Mouse (Mus musculus) hematopoietic stem cell, adult 5-6 weeks (primary cell): ENCODE measurements around the gene Hapln1. TPM values are rescaled to one million over a fixed set of nuclear protein-coding genes. Genes with fewer than 3 reads are reported as not detected.

Experiments
- ATAC-seq, 2 experiments: fragments of 125-278 bp in 1 of 2; replicated peaks in 1 of 2; 2 replicates each; pipeline ENCODE4 v1.8.0; 2016 to 2017; ENCODE audit warnings: inconsistent platforms in 2 of 2, mild to moderate bottlenecking in 2 of 2, moderate number of reproducible peaks in 2 of 2, low read depth in 1 of 2, moderate TSS enrichment in 1 of 2; ENCODE audit not compliant: low FRiP score in 2 of 2, poor library complexity in 2 of 2, severe bottlenecking in 2 of 2, insufficient read depth in 1 of 2, low TSS enrichment in 1 of 2
- total RNA-seq: library from RNA; stranded (forward); fragments of 172-1452, 232-1000 nt; gene quantifications from 2 replicates; pipeline ENCODE4 v1.2.3, GENCODE M21; 2017

Gene Hapln1
- total RNA-seq, 1 experiment from 2014 or later: not detected

DNA sequence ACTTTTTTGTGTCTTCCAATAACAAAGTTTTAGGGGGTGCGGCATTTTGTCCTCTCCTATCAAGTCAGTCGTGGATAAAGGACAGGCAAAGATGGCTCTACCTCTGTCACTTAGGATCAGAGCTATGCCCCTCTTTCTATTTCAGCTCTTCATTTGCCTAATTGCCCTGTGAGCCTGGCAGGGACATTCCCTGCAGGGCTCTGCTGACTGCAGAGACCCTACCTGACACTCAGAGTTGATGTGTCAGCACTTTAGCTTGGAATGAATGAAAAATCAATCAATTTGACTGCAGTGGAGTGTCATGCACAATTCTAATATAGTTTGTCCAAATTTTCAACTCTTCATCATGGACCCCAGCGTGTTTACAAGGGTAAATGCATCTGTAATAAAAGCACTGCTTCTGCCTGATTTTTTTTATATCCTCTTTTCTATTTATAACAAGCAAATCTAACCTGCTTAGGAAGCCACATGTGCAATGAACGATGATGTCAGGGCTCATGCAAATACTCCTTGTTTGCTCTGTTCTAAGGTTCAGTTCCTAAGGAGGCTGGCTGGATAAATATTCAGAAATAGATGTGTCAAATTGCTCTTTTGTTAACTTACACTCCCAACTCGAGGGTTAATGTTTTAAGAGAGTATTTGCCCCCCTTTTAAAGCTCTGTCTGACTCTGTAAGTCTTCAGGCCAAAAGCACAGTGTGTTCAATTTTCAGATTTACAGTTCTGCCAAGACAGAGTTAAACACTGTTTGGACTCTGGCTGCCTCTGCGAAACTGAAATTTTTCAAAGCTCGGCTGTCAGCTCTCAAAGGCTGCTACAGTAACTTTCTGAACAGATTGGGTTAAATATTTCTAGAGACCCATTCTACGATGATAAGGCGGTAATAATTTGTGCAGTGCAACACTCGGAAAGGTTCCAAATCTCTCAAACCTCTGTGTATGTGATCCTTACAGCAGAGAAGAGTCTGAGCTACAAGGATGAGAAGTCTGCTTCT is 44.4 kb downstream of the Hapln1 start:
- ATAC-seq: no peak

GRCm38 (mm10) chr13:89585144-89585543 is 45.5 kb downstream of the Hapln1 start:
- no peak for ATAC-seq

GRCm38 (mm10) chr13:89595105-89595504 is 55.5 kb downstream of the Hapln1 start:
- ATAC-seq: no peak

- ATAC-seq: no peak
Observed at GRCm38 (mm10) chr13:89597354-89597753, 57.8 kb downstream of the Hapln1 start.

DNA sequence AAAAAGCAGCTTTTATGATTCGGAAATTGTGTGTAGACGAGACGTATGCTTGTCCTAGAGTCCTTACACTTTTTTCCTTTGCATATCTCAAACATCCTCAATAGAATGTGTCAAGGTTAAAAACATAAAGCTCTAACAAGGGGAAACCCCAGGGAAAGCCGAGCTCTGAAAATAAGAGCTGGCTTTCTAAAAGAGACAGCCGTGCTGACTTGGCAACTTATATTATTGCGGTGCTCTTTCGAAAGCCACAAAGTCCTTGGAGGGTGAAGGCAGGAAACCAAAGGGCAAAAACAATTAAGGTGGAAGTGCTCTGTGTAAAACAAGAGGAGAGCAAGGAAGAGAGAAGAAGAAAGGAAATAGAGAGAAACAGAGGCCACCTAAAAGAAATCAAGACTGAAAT is 60.9 kb downstream of the Hapln1 start:
- peak in 1 of 2 experiments; percentile 90; a peak in 2 of 4 replicates for ATAC-seq

- no peak for ATAC-seq
Observed at GRCm38 (mm10) chr13:89603336-89603735, 63.7 kb downstream of the Hapln1 start.

GRCm38 (mm10) chr13:89607399-89607798 is 67.8 kb downstream of the Hapln1 start:
- ATAC-seq: no peak

- no peak for ATAC-seq
Observed at GRCm38 (mm10) chr13:89619064-89619463, 79.5 kb downstream of the Hapln1 start.

DNA sequence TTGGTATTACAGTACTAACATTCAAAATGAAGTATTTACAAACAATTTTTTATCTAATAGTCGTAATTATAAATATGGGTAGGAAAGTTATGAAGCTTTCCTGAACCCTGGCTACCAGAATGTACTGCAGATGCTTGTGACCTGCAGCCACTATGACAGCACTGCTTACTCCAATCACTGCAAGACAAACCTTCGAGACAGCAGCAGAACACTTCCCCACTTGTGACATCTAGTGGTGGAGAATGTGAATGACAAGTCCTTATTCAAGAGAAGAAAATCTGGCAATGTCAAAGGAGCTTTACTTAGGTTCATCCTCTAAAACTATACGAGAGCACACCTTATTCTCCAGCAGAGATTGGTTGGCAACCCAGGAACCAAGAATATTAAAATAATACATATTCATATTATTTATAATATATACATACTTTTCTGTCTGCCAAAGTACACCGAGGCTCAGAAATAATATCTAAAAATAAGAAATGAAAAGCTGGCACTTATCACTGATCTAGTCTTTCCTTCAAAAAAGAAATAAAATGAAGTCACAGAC is 94.6 kb downstream of the Hapln1 start:
- peak; percentile 71 to 77 for ATAC-seq

DNA sequence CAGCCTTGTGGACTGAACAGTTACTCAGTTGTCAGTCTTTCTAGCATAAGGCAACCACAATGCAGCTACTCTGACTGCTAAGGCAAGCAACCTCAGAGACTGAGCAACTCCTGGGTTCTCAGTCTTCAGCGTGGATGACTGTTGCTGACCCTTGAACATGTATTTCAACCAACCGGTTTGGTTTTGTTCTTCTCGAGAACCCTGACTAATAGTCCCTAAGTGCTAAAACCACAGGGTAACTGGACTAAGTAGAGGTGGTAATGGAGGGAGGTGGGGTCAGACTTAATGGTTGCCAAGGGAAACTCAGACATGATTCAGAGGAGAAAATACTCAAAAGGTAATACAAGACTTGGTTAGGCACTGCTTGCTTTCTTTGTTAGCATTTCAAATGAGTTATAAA is 97.4 kb downstream of the Hapln1 start:
- ATAC-seq: no peak

- no peak for ATAC-seq
Observed at GRCm38 (mm10) chr13:89645589-89645988, 106.0 kb downstream of the Hapln1 start.

DNA sequence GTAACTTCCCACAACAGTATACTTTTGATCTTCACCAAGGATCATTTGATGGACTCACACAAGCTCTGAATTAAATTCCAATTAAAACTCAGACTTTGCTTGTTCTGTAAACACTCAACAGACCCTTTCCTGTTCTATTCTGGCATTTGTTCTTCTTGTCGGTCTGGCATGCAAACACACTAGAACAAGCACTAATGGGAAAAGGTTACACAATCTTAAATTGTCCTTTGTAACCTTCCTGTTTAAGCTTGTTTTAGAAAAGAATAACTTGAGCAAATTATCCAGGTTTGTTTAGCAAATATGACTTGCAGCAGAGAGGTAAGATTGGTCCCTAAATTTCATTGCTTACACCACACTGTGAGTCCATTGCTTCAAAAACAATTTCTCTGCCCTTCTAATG is 113.2 kb downstream of the Hapln1 start:
- ATAC-seq: no peak

- peak; percentile 76 for ATAC-seq
Observed at GRCm38 (mm10) chr13:89653279-89653678, 113.7 kb downstream of the Hapln1 start.

DNA sequence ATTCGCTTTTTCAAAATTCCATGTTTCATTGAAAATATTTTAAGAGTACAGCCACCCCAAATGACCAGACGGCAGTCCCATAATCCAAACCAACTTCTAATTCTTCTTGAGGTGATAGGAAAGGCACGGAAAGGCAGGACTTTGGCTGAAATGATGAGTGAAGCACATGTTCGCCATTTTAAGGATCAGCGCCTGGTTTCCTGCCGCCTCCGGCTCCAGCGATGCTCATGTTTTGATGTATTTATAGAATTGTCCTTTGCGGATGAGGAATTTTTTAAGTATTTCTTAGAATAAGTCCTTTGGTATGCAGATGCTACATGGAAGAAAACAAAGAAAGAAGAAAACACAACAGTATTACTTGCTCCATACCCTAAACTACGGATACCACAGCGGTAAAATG is 117.5 kb downstream of the Hapln1 start:
- ATAC-seq: no peak

Other genes starting within 250 kb of the Hapln1 start
- gene Vcan, start 202.7 kb downstream of the Hapln1 start, total RNA-seq: 0.35 and 0.38 TPM in 2 replicates